Mouse (Mus musculus): ENCODE measurements at regions not wholly inside any gene's neighbourhood (a gene's known extent, or its start where the extent isn't known, plus 50 kb on each side); places are given as distances from the start of the nearest gene placed in this dataset.

DNA sequence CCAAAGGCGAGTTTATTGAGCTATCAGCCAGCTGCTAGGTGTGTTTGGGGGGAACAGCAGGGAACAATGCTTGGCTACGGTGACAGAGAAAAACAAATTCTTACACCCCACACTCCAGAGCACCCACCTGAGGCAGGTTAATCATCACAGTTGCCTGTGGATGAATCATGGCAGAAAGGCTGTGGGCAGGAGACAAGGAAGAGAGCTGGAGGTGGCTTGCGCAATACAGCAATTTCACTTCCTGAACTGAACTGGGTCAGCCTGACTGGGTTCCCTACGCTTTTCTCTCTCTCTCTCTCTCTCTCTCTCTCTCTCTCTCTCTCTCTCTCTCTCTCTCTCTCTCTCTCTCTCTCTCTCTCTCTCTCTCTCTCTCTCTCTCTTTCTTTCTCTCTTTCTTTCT lies 481.5 kb downstream of the Zfp704 start:
- TF ChIP-seq POLR2A (IDR thresholded peaks at IDR 0.05; ENCODE audit: control insufficient read depth, extremely low read depth, insufficient read depth, low read length, poor library complexity) = no peak
- no peak for TF ChIP-seq CTCF (IDR thresholded peaks at IDR 0.05; ENCODE audit: borderline replicate concordance, control insufficient read depth, extremely low read depth, insufficient read depth, low read length, poor library complexity)

Measured in thymus, adult 2 months (tissue).